Mouse (Mus musculus) midbrain, embryonic 12.5 days (tissue): Measurements from ENCODE around the gene Cux1. TPM values are rescaled to one million over a fixed set of nuclear protein-coding genes. Genes with fewer than 3 reads are reported as not detected.

Source experiments
- ATAC-seq: fragments of 200-750 bp; cut with Nextera tagmentation; 2 replicates; pipeline ENCODE4 v1.8.0; 2017; ENCODE audit warnings: low read depth, moderate TSS enrichment, moderate library complexity; ENCODE audit not compliant: low FRiP score
- H3K27ac ChIP-seq: fragments of 300-500 bp; sonication (generic); replicated peaks from 2 replicates; pipeline ENCODE4 v1.5.1; 2016; ENCODE audit warnings: mild to moderate bottlenecking
- H3K27me3 ChIP-seq: fragments of 300-500 bp; sonication (generic); 2 replicates; pipeline ENCODE4 v1.6.1; 2016; ENCODE audit warnings: mild to moderate bottlenecking
- H3K36me3 ChIP-seq: fragments of 300-500 bp; sonication (generic); 2 replicates; pipeline ENCODE4 v1.6.1; 2016
- H3K4me1 ChIP-seq: fragments of 300-500 bp; sonication (generic); 2 replicates; pipeline ENCODE4 v1.6.1; 2016
- H3K4me2 ChIP-seq: fragments of 300-500 bp; sonication (generic); replicated peaks from 2 replicates; pipeline ENCODE4 v1.6.1; 2016; ENCODE audit warnings: mild to moderate bottlenecking, moderate library complexity
- H3K4me3 ChIP-seq: fragments of 300-500 bp; sonication (generic); 2 replicates; pipeline ENCODE4 v1.5.1; 2016; ENCODE audit warnings: mild to moderate bottlenecking
- H3K9ac ChIP-seq: fragments of 300-500 bp; sonication (generic); replicated peaks from 2 replicates; pipeline ENCODE4 v1.6.1; 2016; ENCODE audit warnings: mild to moderate bottlenecking, moderate library complexity
- H3K9me3 ChIP-seq: fragments of 300-500 bp; sonication (generic); 2 replicates; pipeline ENCODE4 v1.6.1; 2016; ENCODE audit warnings: mild to moderate bottlenecking
- WGBS: fragments of 180-500 bp; shearing (Covaris S2); methylation state at CpG from one replicate; pipeline ENCODE4 v1.1.7; 2016; 5-methylcytosine and 5-hydroxymethylcytosine counted together
- polyA plus RNA-seq: library from polyadenylated mRNA; unstranded; fragments of >200 nt; fragmentation: Nextera tagmentation; extraction: Ambion mirVana; gene quantifications from 2 replicates; pipeline ENCODE4 v1.2.1, GENCODE M21; 2016

The Cux1 gene
- polyA plus RNA-seq, 1 experiment from 2014 or later: 150 TPM

DNA sequence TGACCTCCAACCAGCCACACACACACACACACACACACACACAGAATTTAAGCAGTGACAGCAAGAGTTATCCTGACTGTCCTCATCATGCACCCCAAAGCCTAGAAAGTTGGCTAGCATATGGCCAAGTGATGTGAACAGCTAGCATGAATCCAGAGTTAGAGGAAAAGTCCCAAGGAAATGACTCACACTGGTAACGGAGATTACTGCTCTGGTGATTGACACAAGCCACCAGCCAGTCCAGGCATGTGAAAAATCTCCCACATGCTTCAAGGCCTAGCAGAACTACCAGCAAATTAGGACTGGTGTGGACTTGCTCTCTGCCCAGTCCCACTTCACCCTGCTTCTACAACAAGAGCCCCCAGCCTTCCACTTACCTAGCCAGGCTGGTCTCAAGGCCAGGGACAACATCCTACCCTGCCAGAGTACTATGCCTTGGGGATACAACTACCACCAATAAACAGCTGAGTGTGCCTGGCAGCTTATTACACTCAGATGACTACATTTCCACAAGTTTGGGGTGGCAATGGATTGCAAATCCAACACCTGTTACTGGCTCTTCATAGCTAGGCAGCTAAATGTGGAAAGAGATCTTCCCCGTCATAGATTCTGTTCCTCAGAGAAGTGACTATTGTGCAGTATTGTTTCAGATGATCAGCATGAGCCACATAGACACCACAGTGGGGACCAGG lies 35.5 kb downstream of the Cux1 start:
- 82% methylated on average over 2 of the region's 2 CpGs for WGBS
- Histone ChIP-seq H3K9me3 (no peaks in the 10 kb centered on the region), H3K4me2 (no peak overlapping the region), H3K27ac (no peak overlapping the region), H3K36me3 (no peaks in the 10 kb centered on the region), H3K9ac (no peak overlapping the region), H3K4me3 (no peak overlapping the region), H3K4me1 (no peaks in the 10 kb centered on the region), H3K27me3 (no peaks in the 10 kb centered on the region)
- no peak for ATAC-seq

DNA sequence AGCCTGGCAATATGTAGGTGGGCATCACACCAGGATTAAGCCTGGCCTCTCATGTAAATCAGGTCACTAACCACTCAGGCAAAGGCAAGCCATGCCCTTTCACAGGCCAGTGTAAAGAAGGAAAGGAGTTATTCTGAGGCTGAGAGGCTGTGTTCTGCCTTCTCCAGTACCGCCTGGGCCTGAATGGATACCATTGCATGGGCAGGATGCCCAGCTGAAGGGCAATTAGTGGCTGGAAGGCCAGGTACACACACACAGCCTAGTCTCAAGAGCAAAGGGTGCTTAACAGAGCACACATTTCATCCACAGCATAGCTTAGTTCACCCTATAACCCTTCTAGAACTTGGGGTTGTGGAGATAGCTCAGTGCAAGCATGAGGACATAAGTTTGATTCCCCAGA lies 36.4 kb downstream of the Cux1 start:
- Histone ChIP-seq H3K9me3 (no peaks in the 10 kb centered on the region), H3K4me1 (no peaks in the 10 kb centered on the region), H3K27ac (no peak overlapping the region), H3K4me2 (no peak overlapping the region), H3K36me3 (no peaks in the 10 kb centered on the region), H3K4me3 (no peak overlapping the region), H3K9ac (no peak overlapping the region), H3K27me3 (no peaks in the 10 kb centered on the region)
- ATAC-seq: no peak
- 100% methylated on average over 1 of the region's 1 CpGs for WGBS

DNA sequence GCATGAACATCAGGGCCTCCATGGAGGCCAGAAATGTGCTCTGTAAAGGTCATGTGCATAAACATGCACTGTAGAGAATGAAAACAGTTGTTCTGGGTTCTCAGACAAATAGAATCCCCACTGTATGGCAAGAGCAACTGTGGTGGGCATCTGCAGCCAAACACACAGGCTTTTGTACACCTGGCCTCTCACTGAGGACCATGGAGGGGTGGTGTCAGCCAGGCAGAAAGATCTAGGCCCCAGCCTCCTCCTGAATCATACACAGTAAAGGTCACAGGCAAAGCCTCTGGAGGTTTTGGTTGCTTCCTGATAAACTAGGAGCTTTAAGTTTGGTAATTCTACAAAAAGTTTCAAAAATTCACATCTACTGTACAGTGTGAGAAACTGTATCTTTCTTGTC lies 38.1 kb downstream of the Cux1 start:
- no peaks in the 10 kb centered on the region for H3K36me3 ChIP-seq
- no peak overlapping the region for H3K9ac ChIP-seq
- no peak for ATAC-seq
- no peak overlapping the region for H3K4me2 ChIP-seq
- no peaks in the 10 kb centered on the region for H3K9me3 ChIP-seq
- no peak overlapping the region for H3K27ac ChIP-seq
- no peak overlapping the region for H3K4me3 ChIP-seq
- 0 out of 2 replicates have a peak, but pooled peaks cover 3% of the 10 kb centered on the region for H3K4me1 ChIP-seq
- H3K27me3 ChIP-seq: no peaks in the 10 kb centered on the region

GRCm38 (mm10) chr5:136527871-136528270 lies 39.4 kb downstream of the Cux1 start:
- Histone ChIP-seq H3K27ac (no peak overlapping the region), H3K9me3 (no peaks in the 10 kb centered on the region), H3K27me3 (no peaks in the 10 kb centered on the region), H3K4me2 (no peak overlapping the region), H3K36me3 (no peaks in the 10 kb centered on the region), H3K4me1 (peaks cover 7% of the 10 kb centered on the region; the same call in 1 of the 2 replicates), H3K4me3 (no peak overlapping the region), H3K9ac (no peak overlapping the region)
- 90% methylated on average over 1 of the region's 1 CpGs for WGBS
- ATAC-seq: no peak

GRCm38 (mm10) chr5:136526545-136526909 lies 40.8 kb downstream of the Cux1 start:
- ATAC-seq: no peak
- H3K4me2 ChIP-seq: no peak overlapping the region

DNA sequence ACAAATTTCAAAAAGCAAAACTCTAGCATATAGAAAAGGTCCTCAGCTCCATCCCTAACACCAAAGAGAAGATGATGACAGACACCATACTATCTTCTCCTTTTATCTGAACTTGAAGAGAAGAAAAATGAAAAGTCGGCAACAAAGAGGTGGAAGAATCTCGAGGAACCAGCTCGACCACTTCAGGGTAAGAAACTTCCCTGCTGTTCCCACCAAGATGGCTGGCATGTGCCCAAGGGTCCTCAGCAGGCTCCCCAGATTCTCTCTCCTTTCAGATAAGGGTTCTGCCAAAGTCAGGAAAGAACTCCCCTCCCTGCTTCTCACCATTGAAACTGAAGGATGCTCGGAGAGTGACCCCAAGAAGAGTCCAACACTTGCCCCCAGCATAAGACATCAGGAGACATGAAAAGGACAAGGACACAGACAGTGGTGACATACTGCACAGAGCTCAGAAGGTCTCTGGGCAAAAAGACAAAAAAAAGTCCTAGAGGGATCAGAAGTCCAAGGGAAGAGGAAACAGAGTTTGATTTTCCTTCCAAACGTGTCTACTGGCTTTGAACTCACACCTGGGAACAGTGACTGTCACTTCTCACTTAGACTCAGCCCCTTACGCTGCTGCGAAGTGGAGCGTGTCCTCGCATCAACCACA lies 41.3 kb downstream of the Cux1 start:
- Histone ChIP-seq H3K27ac (no peak overlapping the region), H3K4me2 (no peak overlapping the region), H3K27me3 (no peaks in the 10 kb centered on the region), H3K9ac (no peak overlapping the region), H3K4me3 (no peak overlapping the region), H3K4me1 (peaks cover 12% of the 10 kb centered on the region; the same call in 1 of the 2 replicates), H3K36me3 (no peaks in the 10 kb centered on the region), H3K9me3 (no peaks in the 10 kb centered on the region)
- 87% methylated on average over 9 of the region's 9 CpGs for WGBS
- no peak for ATAC-seq

More at GRCm38 (mm10) chr5:136526545-136526909, 40.8 kb downstream of the Cux1 start:
- H3K36me3 ChIP-seq: no peaks in the 10 kb centered on the region
- peaks cover 12% of the 10 kb centered on the region; the same call in 1 of the 2 replicates for H3K4me1 ChIP-seq
- no peak overlapping the region for H3K27ac ChIP-seq
- no peak overlapping the region for H3K4me3 ChIP-seq
- H3K9me3 ChIP-seq: no peaks in the 10 kb centered on the region
- no peak overlapping the region for H3K9ac ChIP-seq
- WGBS: 95% methylated on average over 5 of the region's 5 CpGs
- no peaks in the 10 kb centered on the region for H3K27me3 ChIP-seq

GRCm38 (mm10) chr5:136522843-136523463 lies 44.3 kb downstream of the Cux1 start:
- H3K4me1 ChIP-seq: peaks cover 12% of the 10 kb centered on the region; the same call in 1 of the 2 replicates
- H3K4me3 ChIP-seq: no peak overlapping the region
- no peak overlapping the region for H3K27ac ChIP-seq
- no peak overlapping the region for H3K4me2 ChIP-seq
- no peaks in the 10 kb centered on the region for H3K36me3 ChIP-seq
- ATAC-seq: no peak
- H3K9ac ChIP-seq: no peak overlapping the region
- 17% methylated on average over 3 of the region's 3 CpGs for WGBS
- no peaks in the 10 kb centered on the region for H3K9me3 ChIP-seq
- H3K27me3 ChIP-seq: no peaks in the 10 kb centered on the region

- H3K36me3 ChIP-seq: no peaks in the 10 kb centered on the region
- H3K4me2 ChIP-seq: no peak overlapping the region
- no peak overlapping the region for H3K4me3 ChIP-seq
- no peak overlapping the region for H3K9ac ChIP-seq
- H3K9me3 ChIP-seq: no peaks in the 10 kb centered on the region
- 99% methylated on average over 3 of the region's 3 CpGs for WGBS
- H3K27ac ChIP-seq: no peak overlapping the region
- peaks cover 12% of the 10 kb centered on the region; the same call in 1 of the 2 replicates for H3K4me1 ChIP-seq
- no peak for ATAC-seq
- no peaks in the 10 kb centered on the region for H3K27me3 ChIP-seq
These were observed 45.6 kb downstream of the Cux1 start for GRCm38 (mm10) chr5:136521656-136522055.

GRCm38 (mm10) chr5:136518648-136519437 lies 48.4 kb downstream of the Cux1 start:
- ATAC-seq: no peak
- H3K36me3 ChIP-seq: 0 out of 2 replicates have a peak, but pooled peaks cover 4% of the 10 kb centered on the region
- H3K9ac ChIP-seq: no peak overlapping the region
- no peaks in the 10 kb centered on the region for H3K9me3 ChIP-seq
- H3K4me1 ChIP-seq: peaks cover 11% of the 10 kb centered on the region; the same call in 1 of the 2 replicates
- H3K4me2 ChIP-seq: no peak overlapping the region
- 94% methylated on average over 3 of the region's 3 CpGs for WGBS
- no peak overlapping the region for H3K4me3 ChIP-seq
- H3K27ac ChIP-seq: no peak overlapping the region
- no peaks in the 10 kb centered on the region for H3K27me3 ChIP-seq

- H3K4me2 ChIP-seq: no peak overlapping the region
- 39% methylated on average over 2 of the region's 2 CpGs for WGBS
- no peak overlapping the region for H3K9ac ChIP-seq
- H3K4me3 ChIP-seq: no peak overlapping the region
- 0 out of 2 replicates have a peak, but pooled peaks cover 3% of the 10 kb centered on the region for H3K4me1 ChIP-seq
- no peak for ATAC-seq
- 0 out of 2 replicates have a peak, but pooled peaks cover 4% of the 10 kb centered on the region for H3K36me3 ChIP-seq
- no peak overlapping the region for H3K27ac ChIP-seq
- H3K27me3 ChIP-seq: no peaks in the 10 kb centered on the region
- no peaks in the 10 kb centered on the region for H3K9me3 ChIP-seq
These were observed 49.8 kb downstream of the Cux1 start for GRCm38 (mm10) chr5:136517510-136517909.

DNA sequence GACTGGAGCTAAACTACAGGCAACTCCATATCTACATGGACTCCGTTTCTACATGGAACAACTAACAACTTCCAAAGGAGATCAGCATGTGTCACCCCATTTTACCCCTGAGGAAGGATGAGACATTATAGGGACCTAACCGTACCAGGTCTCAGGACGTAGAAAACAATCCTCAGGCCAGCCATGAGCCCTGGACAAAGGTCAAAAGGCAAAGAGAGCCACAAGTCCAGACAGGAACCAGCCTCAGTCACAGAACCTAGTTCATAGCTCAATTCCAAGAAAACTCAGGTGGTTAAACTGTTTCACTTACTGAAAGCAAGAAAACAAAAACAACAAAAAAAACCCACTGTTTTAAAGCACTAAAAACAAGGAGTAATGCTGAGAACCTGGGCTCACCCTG lies 50.7 kb downstream of the Cux1 start:
- no peak for ATAC-seq
- Histone ChIP-seq H3K9me3 (no peaks in the 10 kb centered on the region), H3K36me3 (0 out of 2 replicates have a peak, but pooled peaks cover 4% of the 10 kb centered on the region), H3K27ac (no peak overlapping the region), H3K27me3 (no peaks in the 10 kb centered on the region), H3K9ac (no peak overlapping the region), H3K4me2 (no peak overlapping the region), H3K4me3 (no peak overlapping the region), H3K4me1 (peaks cover 3% of the 10 kb centered on the region; the same call in 1 of the 2 replicates)
- 94% methylated on average over 3 of the region's 3 CpGs for WGBS
